Mouse (Mus musculus): Measurements from ENCODE around the gene Prrt1. TPM values are rescaled to one million over a fixed set of nuclear protein-coding genes. Genes with fewer than 3 reads are reported as not detected.

Gene Prrt1
- polyA plus RNA-seq, 1 experiment from 2014 or later, result 0.60 TPM

GRCm38 (mm10) chr17:34603375-34604060 is 25.8 kb upstream of the Prrt1 start, which contains the start of gene Rnf5:
TSS of gene Rnf5 (minus strand) at chr17:34603690.
- under 1% methylated on average over 30 of the region's 30 CpGs for WGBS
- H3K4me2 ChIP-seq, result peak within 1 kb of the TSS; percentile 86
- no peaks in the 10 kb centered on the region for H3K9me3 ChIP-seq
- H3K9ac ChIP-seq, result peak within 1 kb of the TSS; percentile 65
- no peaks in the 10 kb centered on the region for H3K27me3 ChIP-seq
- H3K4me3 ChIP-seq, result peak within 1 kb of the TSS; percentile 84
- peak; percentile 97 for ATAC-seq (ENCODE audit: insufficient number of reproducible peaks, low FRiP score, low TSS enrichment, low read depth)
- H3K36me3 ChIP-seq, result peaks cover 28% of the 10 kb centered on the region
- H3K4me1 ChIP-seq, result peaks cover 51% of the 10 kb centered on the region
- peak within 1 kb of the TSS; percentile 89 for H3K27ac ChIP-seq

GRCm38 (mm10) chr17:34604061-34604508 is 25.2 kb upstream of the Prrt1 start, which contains the start of gene Agpat1:
TSS of gene Agpat1 (plus strand) at chr17:34604262.
- H3K27ac ChIP-seq, result peak within 1 kb of the TSS; percentile 89
- peaks cover 57% of the 10 kb centered on the region for H3K4me1 ChIP-seq
- under 1% methylated on average over 35 of the region's 35 CpGs for WGBS
- H3K4me2 ChIP-seq, result peak within 1 kb of the TSS; percentile 86
- H3K9ac ChIP-seq, result peak within 1 kb of the TSS; percentile 65
- peak within 1 kb of the TSS; percentile 84 for H3K4me3 ChIP-seq
- H3K36me3 ChIP-seq, result peaks cover 28% of the 10 kb centered on the region
- H3K9me3 ChIP-seq, result no peaks in the 10 kb centered on the region
- peak; percentile 90 for ATAC-seq (ENCODE audit: insufficient number of reproducible peaks, low FRiP score, low TSS enrichment, low read depth)
- H3K27me3 ChIP-seq, result no peaks in the 10 kb centered on the region

GRCm38 (mm10) chr17:34604511-34605237 is 24.7 kb upstream of the Prrt1 start:
- H3K36me3 ChIP-seq, result peaks cover 28% of the 10 kb centered on the region
- ATAC-seq (ENCODE audit: insufficient number of reproducible peaks, low FRiP score, low TSS enrichment, low read depth), result no peak
- H3K27me3 ChIP-seq, result no peaks in the 10 kb centered on the region
- peak overlapping the region; percentile 83 for H3K4me2 ChIP-seq
- peak overlapping the region; percentile 45; the same call in 1 of the 2 replicates for H3K9ac ChIP-seq
- 10% methylated on average over 24 of the region's 24 CpGs for WGBS
- H3K4me3 ChIP-seq, result peak overlapping the region; percentile 84
- peak overlapping the region; percentile 89 for H3K27ac ChIP-seq
- H3K4me1 ChIP-seq, result peaks cover 57% of the 10 kb centered on the region
- no peaks in the 10 kb centered on the region for H3K9me3 ChIP-seq

- no peaks in the 10 kb centered on the region for H3K27me3 ChIP-seq
- peaks cover 26% of the 10 kb centered on the region for H3K36me3 ChIP-seq
- H3K9ac ChIP-seq, result peak overlapping the region; percentile 86
- H3K9me3 ChIP-seq, result no peaks in the 10 kb centered on the region
- peak; percentile 22; the same call in 1 of the 2 replicates for ATAC-seq (ENCODE audit: insufficient number of reproducible peaks, low FRiP score, low TSS enrichment, low read depth)
- peak overlapping the region; percentile 83 for H3K4me2 ChIP-seq
- peak overlapping the region; percentile 89 for H3K27ac ChIP-seq
- WGBS, result under 1% methylated on average over 30 of the region's 30 CpGs
- H3K4me1 ChIP-seq, result peaks cover 53% of the 10 kb centered on the region
- H3K4me3 ChIP-seq, result peak overlapping the region; percentile 84
Measured at GRCm38 (mm10) chr17:34605609-34606008, 23.7 kb upstream of the Prrt1 start.

- Histone ChIP-seq H3K27me3 (no peaks in the 10 kb centered on the region), H3K27ac (peak overlapping the region; percentile 89), H3K36me3 (peaks cover 28% of the 10 kb centered on the region), H3K4me3 (peak overlapping the region; percentile 84), H3K4me1 (peaks cover 53% of the 10 kb centered on the region), H3K9me3 (no peaks in the 10 kb centered on the region), H3K4me2 (peak overlapping the region; percentile 83), H3K9ac (peak overlapping the region; percentile 86)
- 13% methylated on average over 32 of the region's 32 CpGs for WGBS
- ATAC-seq (ENCODE audit: insufficient number of reproducible peaks, low FRiP score, low TSS enrichment, low read depth), result no peak
Measured at GRCm38 (mm10) chr17:34606186-34607039, 22.9 kb upstream of the Prrt1 start.

- WGBS, result 67% methylated on average over 7 of the region's 7 CpGs
- H3K4me2 ChIP-seq, result no peak overlapping the region
Measured at GRCm38 (mm10) chr17:34607997-34608396, 21.3 kb upstream of the Prrt1 start.

GRCm38 (mm10) chr17:34611050-34611449 is 18.3 kb upstream of the Prrt1 start:
- no peak for ATAC-seq (ENCODE audit: insufficient number of reproducible peaks, low FRiP score, low TSS enrichment, low read depth)
- Histone ChIP-seq H3K27me3 (no peaks in the 10 kb centered on the region), H3K27ac (no peak overlapping the region), H3K36me3 (peaks cover 68% of the 10 kb centered on the region), H3K4me1 (peaks cover 28% of the 10 kb centered on the region), H3K9me3 (no peaks in the 10 kb centered on the region), H3K4me3 (no peak overlapping the region), H3K4me2 (no peak overlapping the region), H3K9ac (no peak overlapping the region)
- 91% methylated on average over 8 of the region's 8 CpGs for WGBS

More at GRCm38 (mm10) chr17:34607997-34608396, 21.3 kb upstream of the Prrt1 start:
- Histone ChIP-seq H3K27ac (no peak overlapping the region), H3K4me1 (peaks cover 41% of the 10 kb centered on the region), H3K9me3 (no peaks in the 10 kb centered on the region), H3K36me3 (peaks cover 38% of the 10 kb centered on the region), H3K4me3 (no peak overlapping the region), H3K9ac (no peak overlapping the region), H3K27me3 (no peaks in the 10 kb centered on the region)
- no peak for ATAC-seq (ENCODE audit: insufficient number of reproducible peaks, low FRiP score, low TSS enrichment, low read depth)

- H3K9ac ChIP-seq, result no peak overlapping the region
- H3K27me3 ChIP-seq, result no peaks in the 10 kb centered on the region
- no peak overlapping the region for H3K4me3 ChIP-seq
- H3K36me3 ChIP-seq, result peaks cover 75% of the 10 kb centered on the region
- no peak overlapping the region for H3K4me2 ChIP-seq
- 84% methylated on average over 11 of the region's 11 CpGs for WGBS
- no peak for ATAC-seq (ENCODE audit: insufficient number of reproducible peaks, low FRiP score, low TSS enrichment, low read depth)
- H3K9me3 ChIP-seq, result no peaks in the 10 kb centered on the region
- no peak overlapping the region for H3K27ac ChIP-seq
- peaks cover 9% of the 10 kb centered on the region for H3K4me1 ChIP-seq
Measured at GRCm38 (mm10) chr17:34613054-34613645, 16.2 kb upstream of the Prrt1 start.

- Histone ChIP-seq H3K9ac (no peak overlapping the region), H3K9me3 (no peaks in the 10 kb centered on the region), H3K4me2 (no peak overlapping the region), H3K4me1 (peaks cover 2% of the 10 kb centered on the region; the same call in 1 of the 2 replicates), H3K27me3 (no peaks in the 10 kb centered on the region), H3K27ac (no peak overlapping the region), H3K36me3 (peaks cover 78% of the 10 kb centered on the region), H3K4me3 (no peak overlapping the region)
- 91% methylated on average over 10 of the region's 10 CpGs for WGBS
- no peak for ATAC-seq (ENCODE audit: insufficient number of reproducible peaks, low FRiP score, low TSS enrichment, low read depth)
Measured at GRCm38 (mm10) chr17:34613830-34614229, 15.5 kb upstream of the Prrt1 start.

- H3K9ac ChIP-seq, result no peak within 1 kb of the TSS
- no peaks in the 10 kb centered on the region for H3K9me3 ChIP-seq
- no peak within 1 kb of the TSS for H3K4me3 ChIP-seq
- H3K4me1 ChIP-seq, result no peaks in the 10 kb centered on the region
- no peak within 1 kb of the TSS for H3K4me2 ChIP-seq
- WGBS, result 83% methylated on average over 6 of the region's 6 CpGs
- ATAC-seq (ENCODE audit: insufficient number of reproducible peaks, low FRiP score, low TSS enrichment, low read depth), result no peak
- no peaks in the 10 kb centered on the region for H3K27me3 ChIP-seq
- H3K27ac ChIP-seq, result peak within 1 kb of the TSS; percentile 27
- H3K36me3 ChIP-seq, result peaks cover 89% of the 10 kb centered on the region
Measured at GRCm38 (mm10) chr17:34615871-34616270, 13.5 kb upstream of the Prrt1 start, which contains the start of gene Egfl8. TSS of gene Egfl8 (minus strand) at chr17:34615971.

GRCm38 (mm10) chr17:34618999-34619398 is 10.3 kb upstream of the Prrt1 start:
- 18% methylated on average over 6 of the region's 6 CpGs for WGBS
- Histone ChIP-seq H3K27me3 (no peaks in the 10 kb centered on the region), H3K9me3 (no peaks in the 10 kb centered on the region), H3K4me2 (no peak overlapping the region), H3K27ac (no peak overlapping the region), H3K4me3 (no peak overlapping the region), H3K4me1 (no peaks in the 10 kb centered on the region), H3K9ac (no peak overlapping the region), H3K36me3 (peaks cover 89% of the 10 kb centered on the region)
- no peak for ATAC-seq (ENCODE audit: insufficient number of reproducible peaks, low FRiP score, low TSS enrichment, low read depth)

Data from limb, embryonic 15.5 days (tissue).